Mouse (Mus musculus): ENCODE measurements around the gene Mettl7b.
"Not testable (repeated sequence)": the region's sequence is repeated elsewhere in the genome, so short reads cannot be mapped to it uniquely, and the experiment has no call there.

Mettl7b gene

GRCm38 (mm10) chr10:128960590-128961584 lies at the start of gene Mettl7b:
Gene Mettl7b (minus strand): TSS chr10:128960988.
- no peak for DNase-seq (ENCODE audit: low read depth, low spot score)

GRCm38 (mm10) chr10:129010288-129010841 lies 49.6 kb upstream of the Mettl7b start, which contains the start of gene Olfr763:
Gene Olfr763 (plus strand): TSS chr10:129010791.
- DNase-seq (ENCODE audit: low read depth, low spot score), result no peak

GRCm38 (mm10) chr10:129004032-129004920 lies 43.5 kb upstream of the Mettl7b start:
- DNase-seq (ENCODE audit: low read depth, low spot score), result no peak

- DNase-seq (ENCODE audit: low read depth, low spot score), result no peak
Observed at GRCm38 (mm10) chr10:128996523-128997040, 35.8 kb upstream of the Mettl7b start.

- DNase-seq (ENCODE audit: low read depth, low spot score), result no peak
Observed at GRCm38 (mm10) chr10:128995796-128996195, 35.0 kb upstream of the Mettl7b start.

GRCm38 (mm10) chr10:128990994-128991393 lies 30.2 kb upstream of the Mettl7b start:
- no peak for DNase-seq (ENCODE audit: low read depth, low spot score)

- not testable (repeated sequence) for DNase-seq (ENCODE audit: low read depth, low spot score)
Observed at GRCm38 (mm10) chr10:128990129-128990850, 29.5 kb upstream of the Mettl7b start.

GRCm38 (mm10) chr10:128989131-128989530 lies 28.3 kb upstream of the Mettl7b start, which contains the start of gene Olfr9:
Gene Olfr9 (plus strand): TSS chr10:128989431.
- DNase-seq (ENCODE audit: low read depth, low spot score), result not testable (repeated sequence)

GRCm38 (mm10) chr10:128980644-128981365 lies 20.0 kb upstream of the Mettl7b start:
- DNase-seq (ENCODE audit: low read depth, low spot score), result no peak

GRCm38 (mm10) chr10:128977522-128978114 lies 16.8 kb upstream of the Mettl7b start:
- peak; percentile 14 for DNase-seq (ENCODE audit: low read depth, low spot score)

GRCm38 (mm10) chr10:128976395-128976794 lies 15.6 kb upstream of the Mettl7b start:
- no peak for DNase-seq (ENCODE audit: low read depth, low spot score)

- DNase-seq (ENCODE audit: low read depth, low spot score), result no peak
Observed at GRCm38 (mm10) chr10:128972841-128973240, 12.1 kb upstream of the Mettl7b start.

GRCm38 (mm10) chr10:128970740-128971250 lies 10.0 kb upstream of the Mettl7b start:
- DNase-seq (ENCODE audit: low read depth, low spot score), result no peak

GRCm38 (mm10) chr10:128968341-128968749 lies 7.6 kb upstream of the Mettl7b start:
- no peak for DNase-seq (ENCODE audit: low read depth, low spot score)

- no peak for DNase-seq (ENCODE audit: low read depth, low spot score)
Observed at GRCm38 (mm10) chr10:128965871-128966270, 5.1 kb upstream of the Mettl7b start.

- no peak for DNase-seq (ENCODE audit: low read depth, low spot score)
Observed at GRCm38 (mm10) chr10:128964961-128965360, 4.2 kb upstream of the Mettl7b start.

GRCm38 (mm10) chr10:128960142-128960541 lies 646 bp downstream of the Mettl7b start:
- DNase-seq (ENCODE audit: low read depth, low spot score), result no peak

- DNase-seq (ENCODE audit: low read depth, low spot score), result no peak
Observed at GRCm38 (mm10) chr10:128958340-128958739, 2.4 kb downstream of the Mettl7b start.

- DNase-seq (ENCODE audit: low read depth, low spot score), result no peak
Observed at GRCm38 (mm10) chr10:128950208-128950887, 10.4 kb downstream of the Mettl7b start.

Measured in brain, embryonic 18.5 days (tissue).